Mouse (Mus musculus) brown adipose tissue, adult 24 weeks (tissue): ENCODE measurements around the gene Oas2. TPM values are rescaled to one million over a fixed set of nuclear protein-coding genes. Genes with fewer than 3 reads are reported as not detected.

Experiments
- H3K27ac ChIP-seq: fragments of 200-500 bp; replicated peaks from 2 replicates; pipeline ENCODE4 v1.5.1; 2012; ENCODE audit warnings: low read depth, mild to moderate bottlenecking, low read length
- H3K4me1 ChIP-seq: fragments of 200-500 bp; 2 replicates; pipeline ENCODE4 v1.6.1; 2012; ENCODE audit warnings: low read length, mixed read lengths; ENCODE audit not compliant: control insufficient read depth, insufficient read depth, insufficient read length
- H3K4me3 ChIP-seq: fragments of 200-500 bp; 2 replicates; pipeline ENCODE4 v1.5.1; 2012; ENCODE audit warnings: low read depth, mild to moderate bottlenecking, low read length, moderate library complexity; ENCODE audit not compliant: insufficient read depth
- polyA plus RNA-seq: library from polyadenylated mRNA; stranded (reverse); fragments of >200 nt; gene quantifications from 2 replicates; pipeline ENCODE4 v1.2.4, GENCODE M21; 2012; ENCODE audit not compliant: missing spikeins, insufficient read depth, insufficient read length

Gene Oas2
- polyA plus RNA-seq, 1 experiment, result 1.2 TPM

GRCm38 (mm10) chr5:120754215-120754614, 4.6 kb upstream of the Oas2 start:
- Histone ChIP-seq H3K4me1 (no peaks in the 10 kb centered on the region), H3K4me3 (no peak overlapping the region), H3K27ac (no peak overlapping the region)

- no peak overlapping the region for H3K4me3 ChIP-seq
- no peaks in the 10 kb centered on the region for H3K4me1 ChIP-seq
- H3K27ac ChIP-seq, result no peak overlapping the region
Observed at GRCm38 (mm10) chr5:120752786-120753185, 3.1 kb upstream of the Oas2 start.

- no peak overlapping the region for H3K4me3 ChIP-seq
- no peaks in the 10 kb centered on the region for H3K4me1 ChIP-seq
- no peak overlapping the region for H3K27ac ChIP-seq
Observed at GRCm38 (mm10) chr5:120751206-120751605, 1.6 kb upstream of the Oas2 start.

GRCm38 (mm10) chr5:120746451-120746850, 3.2 kb downstream of the Oas2 start:
- no peak overlapping the region for H3K27ac ChIP-seq
- H3K4me3 ChIP-seq, result no peak overlapping the region
- H3K4me1 ChIP-seq, result no peaks in the 10 kb centered on the region

- H3K4me3 ChIP-seq, result no peak overlapping the region
- H3K4me1 ChIP-seq, result no peaks in the 10 kb centered on the region
- no peak overlapping the region for H3K27ac ChIP-seq
Observed at GRCm38 (mm10) chr5:120742125-120742524, 7.5 kb downstream of the Oas2 start.

- Histone ChIP-seq H3K4me1 (peaks cover 7% of the 10 kb centered on the region; the same call in 1 of the 2 replicates), H3K27ac (no peak overlapping the region), H3K4me3 (no peak overlapping the region)
Observed at GRCm38 (mm10) chr5:120734380-120734990, 15.2 kb downstream of the Oas2 start.

- Histone ChIP-seq H3K4me1 (peaks cover 7% of the 10 kb centered on the region; the same call in 1 of the 2 replicates), H3K27ac (no peak overlapping the region), H3K4me3 (no peak overlapping the region)
Observed at GRCm38 (mm10) chr5:120733696-120734095, 16.0 kb downstream of the Oas2 start.

- H3K4me1 ChIP-seq, result peaks cover 7% of the 10 kb centered on the region; the same call in 1 of the 2 replicates
- H3K27ac ChIP-seq, result peak overlapping the region; percentile 88
- no peak overlapping the region for H3K4me3 ChIP-seq
Observed at GRCm38 (mm10) chr5:120732740-120733139, 16.9 kb downstream of the Oas2 start.

- H3K27ac ChIP-seq, result no peak overlapping the region
- H3K4me3 ChIP-seq, result no peak overlapping the region
- H3K4me1 ChIP-seq, result peaks cover 6% of the 10 kb centered on the region; the same call in 1 of the 2 replicates
Observed at GRCm38 (mm10) chr5:120729319-120729718, 20.3 kb downstream of the Oas2 start.

GRCm38 (mm10) chr5:120725811-120726455, 23.7 kb downstream of the Oas2 start:
- Histone ChIP-seq H3K27ac (no peak overlapping the region), H3K4me1 (no peaks in the 10 kb centered on the region), H3K4me3 (no peak overlapping the region)

GRCm38 (mm10) chr5:120721005-120721404, 28.6 kb downstream of the Oas2 start:
- H3K27ac ChIP-seq, result no peak overlapping the region
- H3K4me3 ChIP-seq, result no peak overlapping the region
- H3K4me1 ChIP-seq, result no peaks in the 10 kb centered on the region

- no peaks in the 10 kb centered on the region for H3K4me1 ChIP-seq
- no peak overlapping the region for H3K27ac ChIP-seq
- H3K4me3 ChIP-seq, result no peak overlapping the region
Observed at GRCm38 (mm10) chr5:120718600-120719378, 30.9 kb downstream of the Oas2 start.

GRCm38 (mm10) chr5:120717136-120717535, 32.5 kb downstream of the Oas2 start:
- H3K4me1 ChIP-seq, result no peaks in the 10 kb centered on the region
- H3K4me3 ChIP-seq, result no peak overlapping the region
- no peak overlapping the region for H3K27ac ChIP-seq

GRCm38 (mm10) chr5:120714314-120714713, 35.3 kb downstream of the Oas2 start:
- no peak overlapping the region for H3K4me3 ChIP-seq
- H3K27ac ChIP-seq, result no peak overlapping the region
- no peaks in the 10 kb centered on the region for H3K4me1 ChIP-seq

GRCm38 (mm10) chr5:120712721-120713120, 36.9 kb downstream of the Oas2 start:
- H3K27ac ChIP-seq, result no peak overlapping the region
- no peak overlapping the region for H3K4me3 ChIP-seq
- H3K4me1 ChIP-seq, result no peaks in the 10 kb centered on the region
